Mouse (Mus musculus): ENCODE measurements around the gene Casp7. TPM values are rescaled to one million over a fixed set of nuclear protein-coding genes. Genes with fewer than 3 reads are reported as not detected.
"Not testable (repeated sequence)": the region's sequence is repeated elsewhere in the genome, so short reads cannot be mapped to it uniquely, and the experiment has no call there.

The Casp7 gene
- 16.5 and 17.9 TPM in 2 replicates for total RNA-seq (2017)

DNA sequence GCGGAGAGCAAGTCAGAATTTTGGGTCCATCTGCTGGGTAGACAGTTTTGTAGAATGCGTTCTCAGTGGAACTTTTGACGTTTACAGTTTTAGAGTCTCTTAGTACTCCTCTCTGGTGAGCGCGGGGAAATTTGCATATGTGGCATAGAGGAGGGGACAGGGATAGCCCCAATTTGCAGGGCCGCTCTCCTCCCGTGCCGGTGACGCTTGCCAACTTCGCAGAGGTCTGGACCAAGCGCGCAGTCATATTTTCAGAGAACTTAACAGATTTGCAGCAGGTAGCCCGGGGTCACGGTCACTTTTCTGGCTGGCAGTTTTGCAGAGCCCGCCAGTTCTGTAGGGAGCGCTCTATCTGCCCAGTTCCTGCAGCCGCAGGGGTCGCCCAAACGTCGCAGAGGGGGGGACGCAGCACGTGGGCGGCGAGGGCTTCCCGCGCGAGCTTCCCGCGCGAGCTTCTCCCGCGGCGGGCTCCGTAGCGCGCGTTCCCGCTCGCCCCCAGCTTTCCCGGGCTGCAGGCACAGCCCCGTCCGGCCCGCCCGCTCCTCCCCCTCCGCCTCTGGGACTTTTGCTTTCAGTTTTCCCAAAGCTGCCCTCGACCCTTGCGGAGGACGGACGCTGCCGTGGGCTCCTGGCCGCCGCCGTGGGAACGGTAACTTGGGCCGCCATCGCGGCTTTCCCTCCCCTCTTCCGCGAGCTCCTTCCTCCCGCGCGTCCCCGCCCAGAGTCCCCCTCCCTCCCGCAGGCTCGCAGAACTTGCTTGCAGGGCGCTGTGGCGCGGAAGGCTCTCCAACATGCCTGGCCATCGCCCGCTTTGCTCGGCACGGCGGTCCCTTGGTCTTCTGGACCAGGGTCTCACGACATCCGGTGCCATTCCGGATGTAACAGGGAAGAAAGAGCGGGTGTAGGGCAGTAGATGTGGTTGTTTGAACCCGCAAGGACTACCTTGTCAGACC is at the start of gene Casp7:
Casp7 (plus strand) TSS at position 461 of the 953 bp plus-strand sequence.
- ATAC-seq (ENCODE audit: extremely low read depth, insufficient number of reproducible peaks, low FRiP score, poor library complexity, severe bottlenecking) = peak; percentile 42

DNA sequence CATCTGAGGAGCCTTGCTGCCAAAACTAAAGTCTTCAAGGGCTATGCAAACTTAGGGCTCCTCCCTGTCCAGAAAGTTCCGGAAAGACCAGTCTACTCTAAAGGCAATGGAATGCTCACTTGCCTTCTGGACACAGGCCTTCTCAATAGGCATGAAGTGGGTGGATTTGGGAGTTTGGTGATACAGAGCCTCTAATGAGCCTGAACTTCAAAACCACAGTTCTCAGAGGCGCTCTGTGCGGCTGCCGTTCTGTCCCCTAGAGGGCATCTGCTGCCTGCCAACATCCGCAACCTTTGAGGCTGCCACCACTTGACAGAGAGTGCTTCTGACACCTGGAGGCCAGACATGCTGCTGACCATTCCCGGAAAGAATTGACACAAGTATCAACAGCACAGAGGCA is 47.6 kb upstream of the Casp7 start:
- ATAC-seq (ENCODE audit: extremely low read depth, insufficient number of reproducible peaks, low FRiP score, poor library complexity, severe bottlenecking) = no peak

DNA sequence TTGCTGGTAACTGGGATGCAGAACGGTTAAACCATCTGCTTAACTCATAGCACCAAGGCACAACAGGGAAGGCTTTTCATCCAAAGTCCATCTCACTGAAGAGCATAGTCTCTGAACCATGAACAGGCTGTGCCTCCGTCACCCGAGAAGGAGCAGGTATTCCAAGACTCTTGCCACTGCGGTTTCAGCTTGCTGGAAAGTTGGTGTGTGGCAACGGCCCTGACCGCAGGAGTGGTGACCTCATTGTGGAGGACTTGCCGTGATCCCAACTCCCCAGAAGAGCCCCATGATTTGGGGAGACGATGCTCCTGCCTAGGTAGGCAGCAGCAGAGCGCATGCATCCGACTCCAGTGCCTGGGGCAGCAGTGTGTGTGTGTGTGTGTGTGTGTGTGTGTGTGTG is 43.2 kb upstream of the Casp7 start:
- ATAC-seq (ENCODE audit: extremely low read depth, insufficient number of reproducible peaks, low FRiP score, poor library complexity, severe bottlenecking) = no peak

GRCm38 (mm10) chr19:56355201-56355600 is 41.7 kb upstream of the Casp7 start:
- no peak for ATAC-seq (ENCODE audit: extremely low read depth, insufficient number of reproducible peaks, low FRiP score, poor library complexity, severe bottlenecking)

GRCm38 (mm10) chr19:56356480-56357373 is 40.2 kb upstream of the Casp7 start:
- no peak for ATAC-seq (ENCODE audit: extremely low read depth, insufficient number of reproducible peaks, low FRiP score, poor library complexity, severe bottlenecking)

DNA sequence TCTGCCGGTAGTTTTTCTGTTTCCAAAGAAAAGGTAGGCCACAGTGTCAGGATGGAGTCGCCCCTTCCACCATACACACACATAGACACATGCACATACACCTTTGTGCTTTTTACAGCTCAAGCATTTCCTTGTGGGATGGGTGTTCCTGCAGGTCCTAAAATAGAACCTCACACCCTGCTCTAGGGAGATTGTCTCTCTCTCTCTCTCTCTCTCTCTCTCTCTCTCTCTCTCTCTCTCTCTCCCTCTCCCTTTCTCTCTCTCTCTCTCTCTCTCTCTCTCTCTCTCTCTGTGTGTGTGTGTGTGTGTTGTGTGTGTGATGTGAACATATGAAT is 39.6 kb upstream of the Casp7 start:
- not testable (repeated sequence) for ATAC-seq (ENCODE audit: extremely low read depth, insufficient number of reproducible peaks, low FRiP score, poor library complexity, severe bottlenecking)

DNA sequence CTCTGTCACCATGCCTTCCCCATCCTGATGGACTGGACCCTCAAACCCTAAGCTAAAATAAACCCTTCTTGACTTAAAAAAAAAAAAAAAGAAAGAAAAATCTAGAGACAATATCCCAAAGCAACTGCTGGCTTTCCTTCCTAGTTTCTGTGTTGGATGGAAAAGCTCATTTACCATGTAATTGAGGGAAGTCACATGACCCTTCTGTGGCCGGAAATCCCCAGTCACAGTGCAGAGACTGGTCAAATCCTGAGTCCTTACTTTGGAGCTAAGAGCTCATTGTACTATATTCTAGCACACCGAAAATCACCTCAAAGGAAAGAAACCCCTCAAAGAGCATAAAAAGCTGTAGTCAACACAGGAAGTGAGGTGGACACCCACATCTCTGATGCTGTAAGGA is 38.0 kb upstream of the Casp7 start:
- ATAC-seq (ENCODE audit: extremely low read depth, insufficient number of reproducible peaks, low FRiP score, poor library complexity, severe bottlenecking) = no peak

- ATAC-seq (ENCODE audit: extremely low read depth, insufficient number of reproducible peaks, low FRiP score, poor library complexity, severe bottlenecking) = no peak
Measured at GRCm38 (mm10) chr19:56363721-56364460, 33.0 kb upstream of the Casp7 start.

GRCm38 (mm10) chr19:56364563-56364962 is 32.4 kb upstream of the Casp7 start:
- ATAC-seq (ENCODE audit: extremely low read depth, insufficient number of reproducible peaks, low FRiP score, poor library complexity, severe bottlenecking) = no peak

DNA sequence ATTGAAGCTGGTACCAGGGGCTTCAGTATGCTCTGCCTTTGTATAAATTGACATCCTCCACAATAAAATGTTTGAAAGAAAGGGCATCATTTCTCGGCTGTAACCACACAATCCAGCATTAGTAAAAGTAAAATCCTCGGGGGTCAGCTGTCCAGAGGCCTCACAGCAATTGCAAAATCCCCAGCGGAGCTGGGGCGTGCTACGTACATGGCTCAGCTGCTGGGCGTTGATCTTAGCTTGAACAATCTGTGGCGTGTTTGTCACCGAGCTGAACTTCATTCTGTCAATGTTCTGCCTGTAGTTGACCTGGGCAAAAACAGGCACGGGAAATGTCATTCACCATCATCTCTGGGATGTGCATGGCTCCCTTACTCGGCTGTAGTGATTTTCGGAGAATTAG is 30.8 kb upstream of the Casp7 start:
- ATAC-seq (ENCODE audit: extremely low read depth, insufficient number of reproducible peaks, low FRiP score, poor library complexity, severe bottlenecking) = no peak

GRCm38 (mm10) chr19:56366625-56367024 is 30.3 kb upstream of the Casp7 start:
- ATAC-seq (ENCODE audit: extremely low read depth, insufficient number of reproducible peaks, low FRiP score, poor library complexity, severe bottlenecking) = no peak

- no peak for ATAC-seq (ENCODE audit: extremely low read depth, insufficient number of reproducible peaks, low FRiP score, poor library complexity, severe bottlenecking)
Measured at GRCm38 (mm10) chr19:56367778-56368177, 29.2 kb upstream of the Casp7 start.

- ATAC-seq (ENCODE audit: extremely low read depth, insufficient number of reproducible peaks, low FRiP score, poor library complexity, severe bottlenecking) = no peak
Measured at GRCm38 (mm10) chr19:56368912-56369311, 28.0 kb upstream of the Casp7 start.

- no peak for ATAC-seq (ENCODE audit: extremely low read depth, insufficient number of reproducible peaks, low FRiP score, poor library complexity, severe bottlenecking)
Measured at GRCm38 (mm10) chr19:56370389-56371150, 26.4 kb upstream of the Casp7 start.

DNA sequence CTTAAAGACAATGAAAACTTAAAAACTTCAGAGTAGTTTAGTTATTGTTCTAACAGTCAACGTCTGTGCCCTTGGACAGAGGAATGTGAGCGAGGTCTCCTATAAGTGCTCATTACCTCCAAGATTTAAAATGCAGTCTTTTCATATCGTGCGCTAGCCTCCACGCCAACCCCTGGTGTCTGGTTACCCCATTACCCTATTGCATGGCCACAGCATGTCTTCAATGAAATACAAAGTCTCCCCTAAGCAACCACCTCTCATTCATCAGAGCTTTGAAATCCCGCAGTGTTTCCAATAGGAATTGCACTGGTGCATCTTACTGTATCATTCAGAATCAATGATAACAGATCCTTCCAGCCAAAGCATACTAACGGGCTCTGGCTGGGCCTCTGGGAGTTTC is 24.7 kb upstream of the Casp7 start:
- no peak for ATAC-seq (ENCODE audit: extremely low read depth, insufficient number of reproducible peaks, low FRiP score, poor library complexity, severe bottlenecking)

- no peak for ATAC-seq (ENCODE audit: extremely low read depth, insufficient number of reproducible peaks, low FRiP score, poor library complexity, severe bottlenecking)
Measured at GRCm38 (mm10) chr19:56373246-56373645, 23.7 kb upstream of the Casp7 start.

DNA sequence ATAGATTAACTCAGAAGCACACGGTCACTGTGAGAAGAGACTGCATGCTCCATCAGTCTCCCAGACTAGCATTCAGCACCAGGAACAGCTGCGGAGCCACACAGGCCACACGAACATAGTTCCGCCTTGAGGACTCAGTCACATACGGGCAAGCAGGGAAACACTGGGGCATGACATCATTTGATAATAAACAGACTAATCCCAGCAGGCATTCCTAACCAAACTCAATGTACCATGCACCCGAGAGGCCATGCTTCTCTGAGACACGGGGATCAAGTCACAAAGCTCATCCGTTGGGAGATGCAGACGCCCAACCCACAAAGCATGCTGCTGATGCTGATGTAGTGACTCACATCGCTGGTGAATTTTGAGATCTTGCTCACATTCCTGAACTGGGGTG is 22.9 kb upstream of the Casp7 start:
- ATAC-seq (ENCODE audit: extremely low read depth, insufficient number of reproducible peaks, low FRiP score, poor library complexity, severe bottlenecking) = no peak

DNA sequence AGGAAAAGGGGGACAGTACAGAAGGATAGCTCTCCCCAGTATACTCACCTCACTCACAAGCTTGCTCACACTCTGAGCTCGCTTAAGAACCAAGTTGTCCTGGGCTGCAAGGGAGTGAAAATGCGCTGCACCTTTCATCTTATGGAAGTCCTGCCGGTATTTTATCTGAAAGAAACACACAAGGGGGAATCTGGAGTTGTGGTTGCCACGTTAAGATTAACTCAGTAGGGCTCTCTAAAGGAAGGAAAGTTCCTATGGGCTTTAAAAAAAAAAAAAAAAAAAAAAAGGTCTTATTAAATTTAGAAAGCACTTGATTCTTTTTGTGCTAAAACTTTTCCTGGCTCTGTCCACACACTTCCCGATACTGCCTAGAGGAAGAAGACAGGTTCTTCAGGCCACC is 18.9 kb upstream of the Casp7 start:
- no peak for ATAC-seq (ENCODE audit: extremely low read depth, insufficient number of reproducible peaks, low FRiP score, poor library complexity, severe bottlenecking)

All from neutrophil, adult 5-6 weeks (primary cell).